Mouse (Mus musculus): Measurements from ENCODE around the gene Dync1li1.
A peak's percentile ranks its signal among the peaks of the same experiment; 100 is the strongest.

The Dync1li1 gene

DNA sequence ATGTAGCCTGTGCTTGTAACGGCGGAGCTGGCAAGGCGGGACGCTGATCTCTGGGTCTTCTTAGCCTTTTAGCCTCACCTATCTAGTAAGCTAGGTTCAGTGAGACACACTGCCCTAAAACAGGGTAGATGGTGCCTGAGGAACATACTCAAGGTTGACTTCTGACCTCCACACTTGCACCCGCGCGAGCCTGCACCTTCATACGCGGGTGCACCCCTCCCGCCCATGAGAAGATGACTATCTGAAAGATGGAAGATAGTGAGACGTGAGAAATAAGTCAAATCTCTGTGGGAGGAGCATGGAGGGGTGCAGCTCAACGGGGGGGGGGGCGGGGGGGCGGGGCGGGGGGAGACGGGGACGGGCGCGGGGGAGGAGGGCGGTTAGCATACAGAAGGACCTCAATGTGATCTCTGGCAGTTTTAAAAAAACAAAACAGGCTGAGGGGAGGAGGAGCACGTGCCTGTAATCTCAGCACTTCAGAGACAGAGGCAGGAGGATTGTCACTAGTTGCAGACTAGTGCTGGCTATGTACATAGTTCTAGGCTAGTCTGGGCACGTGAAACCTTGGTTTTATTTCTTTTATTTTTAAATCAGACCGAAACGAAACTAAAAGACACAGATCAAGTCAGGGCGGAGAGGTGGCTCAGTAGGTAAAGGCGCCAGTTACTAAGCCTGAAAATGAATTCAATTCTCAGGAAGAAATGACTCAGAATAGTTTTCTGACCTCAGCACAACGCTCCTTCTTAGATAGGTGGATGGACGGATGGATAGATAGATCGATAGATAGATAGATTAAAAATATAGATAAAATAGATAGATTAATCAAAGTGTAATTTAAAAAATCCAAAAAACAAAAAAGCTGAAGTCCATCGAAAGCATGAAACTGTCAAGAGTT, 41.6 kb downstream of the Dync1li1 start:
- no peaks in the 10 kb centered on the region; the same call in 1 of the 2 replicates for H3K36me3 ChIP-seq (ENCODE audit: control insufficient read depth, insufficient read depth, low read length, poor library complexity, severe bottlenecking)
- peak; percentile 70 for DNase-seq (ENCODE audit: low read depth, low spot score)

DNA sequence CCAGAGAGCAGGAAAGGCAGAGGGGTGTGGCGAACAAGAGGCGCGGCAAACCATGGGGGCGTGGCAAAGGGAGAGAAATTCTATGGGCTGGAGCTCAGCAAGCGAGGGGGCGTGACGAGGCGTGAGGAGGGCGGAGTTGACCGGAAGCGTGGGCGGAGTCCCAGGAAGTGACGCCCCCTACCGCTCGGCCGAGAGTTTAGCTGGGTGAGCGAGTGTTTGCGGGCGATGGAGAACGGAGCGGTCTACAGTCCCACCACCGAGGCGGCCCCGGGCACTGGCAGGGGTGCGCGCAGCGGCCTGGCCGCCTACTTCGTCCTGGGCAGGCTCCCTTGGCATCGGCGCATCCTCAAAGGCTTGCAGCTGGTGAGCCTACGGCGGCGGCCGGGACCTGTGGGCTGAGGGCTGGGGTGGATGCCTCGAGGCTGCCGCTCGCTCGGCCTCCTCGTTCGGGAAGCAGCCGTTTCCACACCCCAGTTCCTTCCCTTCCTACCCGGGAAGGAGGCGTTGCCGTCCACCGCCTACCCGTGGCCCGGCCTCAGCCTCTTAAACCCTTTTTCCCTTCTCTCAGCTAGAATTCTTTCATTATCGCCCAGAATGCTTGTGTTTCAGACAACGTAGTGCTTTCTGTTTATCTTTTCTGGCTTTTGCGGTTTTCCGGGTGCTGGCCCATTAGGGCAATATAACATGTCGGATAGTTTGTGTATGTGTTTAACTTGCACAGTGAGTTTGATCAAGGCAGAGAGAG, 42.6 kb downstream of the Dync1li1 start, which contains the start of gene Cmtm6:
Gene Cmtm6 (plus strand): TSS at position 106 of the 745 bp plus-strand sequence.
- H3K27me3 ChIP-seq (ENCODE audit: control insufficient read depth, insufficient read depth, low read length, poor library complexity, severe bottlenecking), result no peaks in the 10 kb centered on the region
- no peaks in the 10 kb centered on the region; the same call in 1 of the 2 replicates for H3K36me3 ChIP-seq (ENCODE audit: control insufficient read depth, insufficient read depth, low read length, poor library complexity, severe bottlenecking)
- peak; percentile 99 for DNase-seq (ENCODE audit: low read depth, low spot score)

More for the DNA sequence above, 41.6 kb downstream of the Dync1li1 start:
- no peaks in the 10 kb centered on the region for H3K27me3 ChIP-seq (ENCODE audit: control insufficient read depth, insufficient read depth, low read length, poor library complexity, severe bottlenecking)

DNA sequence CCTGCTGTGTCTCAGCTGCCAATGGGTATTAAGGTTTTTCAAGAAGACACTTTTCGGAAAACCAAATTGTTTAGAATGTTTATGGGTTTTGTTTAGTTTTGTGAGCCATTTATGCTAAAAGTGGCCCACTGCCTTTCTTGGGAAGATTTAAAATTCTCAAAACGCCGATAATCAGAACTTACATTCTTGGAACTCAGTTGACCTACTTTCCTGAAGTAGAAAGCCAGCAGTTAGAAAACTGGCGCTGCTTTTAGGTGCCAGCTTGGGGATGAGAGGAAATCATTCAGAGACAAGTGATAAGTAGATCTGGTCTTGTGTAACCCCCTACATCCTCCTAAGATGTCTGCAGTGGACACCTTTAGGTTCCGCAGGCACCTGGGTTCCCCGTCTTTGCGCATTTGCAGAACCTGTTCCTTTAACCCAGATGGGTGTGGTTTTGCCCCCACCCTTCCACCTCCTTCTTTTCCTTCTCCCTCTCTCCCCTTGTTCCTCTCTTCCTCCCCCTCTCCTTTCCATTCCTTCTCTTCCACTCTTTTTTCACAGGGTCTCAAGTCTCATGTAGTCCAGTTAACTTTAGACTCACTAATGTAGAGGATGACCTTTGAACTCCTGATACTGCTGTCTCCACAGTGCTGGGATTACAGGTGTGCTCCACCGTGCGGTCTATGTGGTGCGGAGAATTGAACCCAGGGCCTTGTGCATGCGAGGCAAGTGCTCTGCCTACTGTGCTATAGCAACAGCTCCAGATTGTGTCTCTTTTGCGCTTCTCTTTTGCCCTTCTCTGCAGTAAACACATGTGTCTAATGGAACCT, 43.5 kb downstream of the Dync1li1 start:
- peaks cover 2% of the 10 kb centered on the region for H3K36me3 ChIP-seq (ENCODE audit: control insufficient read depth, insufficient read depth, low read length, poor library complexity, severe bottlenecking)
- no peaks in the 10 kb centered on the region for H3K27me3 ChIP-seq (ENCODE audit: control insufficient read depth, insufficient read depth, low read length, poor library complexity, severe bottlenecking)
- peak; percentile 63 for DNase-seq (ENCODE audit: low read depth, low spot score)

DNA sequence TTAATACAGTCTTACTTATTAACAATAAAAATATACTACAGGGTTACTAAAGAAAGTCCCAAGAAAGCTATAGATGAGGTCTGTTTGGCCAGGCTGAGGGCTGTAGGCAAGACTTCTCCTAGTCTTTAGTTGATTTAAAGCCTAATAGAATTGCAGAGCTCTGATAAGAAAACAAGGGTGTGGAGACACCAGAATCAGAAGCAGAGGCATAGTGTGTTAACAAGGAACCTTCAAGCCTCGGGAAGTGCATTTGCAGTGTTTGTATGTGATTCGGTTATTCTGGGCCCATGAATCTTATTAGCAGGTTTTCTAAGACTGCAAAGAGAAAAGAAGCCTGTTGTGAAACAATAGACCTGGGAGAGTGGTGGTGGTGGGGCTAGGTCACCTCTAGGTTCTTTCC, 44.6 kb downstream of the Dync1li1 start:
- Histone ChIP-seq H3K27me3 (ENCODE audit: control insufficient read depth, insufficient read depth, low read length, poor library complexity, severe bottlenecking) (no peaks in the 10 kb centered on the region), H3K36me3 (ENCODE audit: control insufficient read depth, insufficient read depth, low read length, poor library complexity, severe bottlenecking) (peaks cover 7% of the 10 kb centered on the region)
- no peak for DNase-seq (ENCODE audit: low read depth, low spot score)

DNA sequence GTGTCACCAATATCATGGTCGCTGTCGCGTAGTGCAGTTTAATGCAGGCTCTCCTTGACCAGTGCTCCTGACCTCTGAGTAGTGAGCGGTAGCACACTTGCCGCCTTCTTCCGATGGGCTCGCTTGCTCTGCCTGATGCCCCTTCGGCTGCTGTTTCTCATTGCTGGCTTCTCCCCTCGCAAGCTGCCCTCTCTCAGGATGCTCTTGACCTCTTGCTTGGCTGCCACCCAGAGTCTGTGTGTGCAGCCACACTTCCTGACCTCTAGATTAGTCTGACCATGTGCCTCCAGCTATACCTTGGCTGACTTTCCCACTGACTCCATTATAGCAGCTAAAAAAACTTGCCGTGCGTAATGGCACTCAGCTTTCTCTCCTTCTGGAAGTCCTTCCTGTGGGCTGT, 47.9 kb downstream of the Dync1li1 start:
- no peak for DNase-seq (ENCODE audit: low read depth, low spot score)
- no peaks in the 10 kb centered on the region for H3K27me3 ChIP-seq (ENCODE audit: control insufficient read depth, insufficient read depth, low read length, poor library complexity, severe bottlenecking)
- peaks cover 16% of the 10 kb centered on the region for H3K36me3 ChIP-seq (ENCODE audit: control insufficient read depth, insufficient read depth, low read length, poor library complexity, severe bottlenecking)

DNA sequence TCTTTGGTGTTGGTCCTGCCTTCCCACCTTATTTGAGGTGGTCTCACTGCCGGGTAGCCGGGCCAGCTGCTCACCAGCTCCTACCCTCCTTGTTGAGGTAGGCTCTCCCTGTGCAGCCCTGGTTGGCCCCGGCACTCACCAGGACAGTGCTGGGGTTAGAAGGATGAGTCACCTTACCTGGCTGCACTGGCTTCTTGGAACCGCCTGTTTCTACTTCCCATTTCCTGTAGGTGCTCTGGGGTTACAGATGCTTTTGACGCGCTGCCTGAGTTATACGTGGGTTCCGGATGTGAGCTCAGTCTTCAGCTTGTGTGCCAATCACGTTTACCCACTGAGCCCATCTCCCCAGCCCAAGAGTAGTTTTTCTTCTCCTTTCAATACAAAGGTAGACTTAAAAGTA, 51.7 kb downstream of the Dync1li1 start:
- peaks cover 20% of the 10 kb centered on the region for H3K36me3 ChIP-seq (ENCODE audit: control insufficient read depth, insufficient read depth, low read length, poor library complexity, severe bottlenecking)
- no peaks in the 10 kb centered on the region for H3K27me3 ChIP-seq (ENCODE audit: control insufficient read depth, insufficient read depth, low read length, poor library complexity, severe bottlenecking)
- DNase-seq (ENCODE audit: low read depth, low spot score), result no peak

DNA sequence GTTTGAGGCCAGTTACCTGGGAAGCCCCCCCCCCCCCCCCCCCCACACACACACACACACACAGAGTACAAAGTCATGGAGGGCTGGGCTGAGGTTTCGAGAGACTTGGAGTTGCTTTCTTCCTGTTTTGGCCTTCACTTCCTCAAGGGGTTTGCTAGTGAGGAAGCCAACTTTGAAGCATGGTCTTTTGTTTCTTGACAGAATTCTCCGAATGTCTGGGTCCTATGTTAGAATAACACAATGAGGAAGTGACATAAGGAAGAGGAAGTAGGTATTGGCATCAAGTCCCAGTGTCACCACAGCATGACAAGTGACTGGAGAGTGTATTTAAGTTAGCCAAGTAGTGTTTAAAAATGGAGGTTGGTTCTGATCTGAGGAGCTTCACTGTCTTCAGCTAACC, 54.1 kb downstream of the Dync1li1 start:
- peak; percentile 93 for DNase-seq (ENCODE audit: low read depth, low spot score)
- peaks cover 19% of the 10 kb centered on the region for H3K36me3 ChIP-seq (ENCODE audit: control insufficient read depth, insufficient read depth, low read length, poor library complexity, severe bottlenecking)
- no peaks in the 10 kb centered on the region for H3K27me3 ChIP-seq (ENCODE audit: control insufficient read depth, insufficient read depth, low read length, poor library complexity, severe bottlenecking)

DNA sequence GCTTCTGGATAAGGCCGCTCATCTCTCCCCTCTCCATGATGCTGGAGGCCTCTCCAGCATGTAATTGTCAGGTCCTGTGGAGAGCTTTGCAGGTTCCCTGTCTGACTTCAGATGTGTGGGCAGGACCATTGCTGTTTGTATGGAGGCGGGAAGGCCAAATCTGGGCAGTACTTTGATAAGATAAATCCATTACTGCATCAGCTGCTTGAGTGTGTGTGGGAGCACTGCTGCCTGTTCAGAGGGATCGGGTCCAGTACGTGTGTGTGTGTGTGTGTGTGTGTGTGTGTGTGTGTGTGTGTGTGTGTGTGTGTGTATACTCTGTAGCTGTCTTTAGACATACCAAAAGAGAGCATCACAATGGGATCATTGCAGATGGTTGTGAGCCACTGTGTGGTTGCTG, 56.6 kb downstream of the Dync1li1 start:
- H3K27me3 ChIP-seq (ENCODE audit: control insufficient read depth, insufficient read depth, low read length, poor library complexity, severe bottlenecking), result no peaks in the 10 kb centered on the region
- no peak for DNase-seq (ENCODE audit: low read depth, low spot score)
- peaks cover 9% of the 10 kb centered on the region for H3K36me3 ChIP-seq (ENCODE audit: control insufficient read depth, insufficient read depth, low read length, poor library complexity, severe bottlenecking)

DNA sequence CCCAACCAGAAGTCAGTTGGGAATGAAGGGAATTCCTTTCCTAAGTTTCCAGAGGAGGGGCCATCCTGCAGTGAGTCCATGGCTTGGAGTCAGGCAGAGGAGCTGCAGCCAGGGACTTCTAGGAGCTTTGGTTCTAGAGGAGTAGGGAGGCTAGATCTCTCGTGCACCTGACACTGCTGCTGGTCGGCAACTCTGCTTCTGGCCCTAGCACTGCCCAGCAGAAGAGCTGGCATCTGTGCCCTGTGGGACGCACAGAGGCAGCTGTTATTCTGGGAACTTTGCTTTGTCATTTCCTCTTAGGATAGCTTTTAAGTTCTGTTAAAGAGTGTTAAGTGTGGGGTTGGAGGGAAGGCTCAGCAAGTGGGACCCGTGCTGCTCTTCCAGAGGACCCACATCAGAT, 57.1 kb downstream of the Dync1li1 start:
- H3K27me3 ChIP-seq (ENCODE audit: control insufficient read depth, insufficient read depth, low read length, poor library complexity, severe bottlenecking), result no peaks in the 10 kb centered on the region
- peaks cover 11% of the 10 kb centered on the region for H3K36me3 ChIP-seq (ENCODE audit: control insufficient read depth, insufficient read depth, low read length, poor library complexity, severe bottlenecking)
- DNase-seq (ENCODE audit: low read depth, low spot score), result no peak

DNA sequence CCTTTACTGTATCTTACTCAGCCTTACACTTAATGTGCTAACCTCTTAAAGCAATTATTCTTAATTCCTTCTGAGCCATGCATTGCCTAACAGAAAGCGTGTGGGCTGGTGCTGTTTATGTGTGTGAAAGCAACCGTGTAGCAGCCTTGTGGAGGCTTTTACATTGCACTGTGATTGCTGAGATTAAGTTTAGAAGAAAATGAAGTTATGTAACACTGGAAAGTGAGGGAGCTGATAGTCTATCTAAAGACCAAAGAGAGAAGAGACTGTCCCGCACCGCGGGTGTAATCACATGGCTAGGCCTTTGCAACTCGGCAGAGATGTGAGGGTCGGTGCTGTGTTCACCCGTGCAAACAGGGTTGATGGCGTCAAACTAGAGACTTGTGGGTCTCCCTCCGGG, 58.4 kb downstream of the Dync1li1 start:
- Histone ChIP-seq H3K27me3 (ENCODE audit: control insufficient read depth, insufficient read depth, low read length, poor library complexity, severe bottlenecking) (no peaks in the 10 kb centered on the region), H3K36me3 (ENCODE audit: control insufficient read depth, insufficient read depth, low read length, poor library complexity, severe bottlenecking) (peaks cover 8% of the 10 kb centered on the region)
- no peak for DNase-seq (ENCODE audit: low read depth, low spot score)

DNA sequence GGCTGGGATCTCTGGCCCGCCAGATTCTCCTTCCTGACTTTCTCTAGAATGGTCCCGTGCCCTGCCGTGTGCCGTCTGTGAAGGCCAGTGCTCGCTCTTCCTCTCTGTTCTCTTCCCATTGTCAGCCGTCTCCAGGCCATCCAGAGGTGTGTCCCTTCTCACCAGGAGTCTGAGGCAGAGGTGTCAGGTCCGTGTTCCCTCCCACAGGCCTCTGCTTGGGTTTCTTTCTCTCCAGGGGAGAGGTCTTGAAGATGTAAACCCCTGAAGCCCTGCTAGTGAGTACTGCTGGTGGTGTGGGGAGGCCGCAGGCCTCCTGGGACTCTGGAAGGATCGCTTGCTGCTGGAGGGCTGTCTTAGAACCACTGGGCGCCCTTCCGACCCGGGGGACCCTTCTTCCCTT, 58.9 kb downstream of the Dync1li1 start:
- DNase-seq (ENCODE audit: low read depth, low spot score), result no peak

DNA sequence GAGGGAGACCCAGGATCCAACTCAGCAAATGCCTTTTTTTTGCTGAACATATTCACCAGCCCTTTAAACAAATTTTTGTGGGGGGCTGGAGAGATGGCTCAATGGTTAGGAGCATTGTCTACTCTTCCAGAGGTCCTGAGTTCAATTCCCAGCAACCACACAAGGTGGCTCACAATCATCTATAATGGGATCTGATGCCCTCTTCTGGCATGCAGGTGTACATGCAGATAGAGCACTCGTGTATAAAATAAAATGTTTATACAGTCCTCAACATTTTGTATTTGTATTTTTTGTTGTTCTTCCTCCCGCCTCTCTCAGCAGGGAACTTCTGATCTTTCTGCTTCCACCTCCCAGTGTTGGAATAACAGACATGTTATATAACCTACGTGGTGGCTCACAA, 63.0 kb downstream of the Dync1li1 start:
- Histone ChIP-seq H3K36me3 (ENCODE audit: control insufficient read depth, insufficient read depth, low read length, poor library complexity, severe bottlenecking) (peaks cover 2% of the 10 kb centered on the region; the same call in 1 of the 2 replicates), H3K27me3 (ENCODE audit: control insufficient read depth, insufficient read depth, low read length, poor library complexity, severe bottlenecking) (no peaks in the 10 kb centered on the region)
- DNase-seq (ENCODE audit: low read depth, low spot score), result no peak

More for the DNA sequence above, 58.9 kb downstream of the Dync1li1 start:
- Histone ChIP-seq H3K27me3 (ENCODE audit: control insufficient read depth, insufficient read depth, low read length, poor library complexity, severe bottlenecking) (no peaks in the 10 kb centered on the region), H3K36me3 (ENCODE audit: control insufficient read depth, insufficient read depth, low read length, poor library complexity, severe bottlenecking) (peaks cover 8% of the 10 kb centered on the region)

DNA sequence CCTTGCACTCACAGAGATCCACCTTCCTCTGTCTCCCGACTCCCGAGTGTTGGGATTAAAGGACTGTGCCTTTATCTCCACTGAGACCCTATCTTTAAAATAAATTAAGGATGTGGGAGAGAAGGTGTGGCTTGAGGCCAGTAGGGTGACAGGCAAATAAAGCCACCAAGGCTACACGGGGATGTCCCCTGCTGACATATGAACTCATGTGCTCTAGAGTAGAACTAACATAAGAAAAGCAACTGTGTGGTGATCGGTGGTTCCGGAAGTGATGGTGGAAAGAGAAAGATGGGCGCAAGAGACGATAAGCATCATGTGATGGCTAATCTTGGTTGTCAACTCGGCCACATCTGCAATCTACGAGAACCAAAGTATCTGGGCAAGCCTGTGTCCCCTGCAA, 63.7 kb downstream of the Dync1li1 start:
- H3K27me3 ChIP-seq (ENCODE audit: control insufficient read depth, insufficient read depth, low read length, poor library complexity, severe bottlenecking), result no peaks in the 10 kb centered on the region
- H3K36me3 ChIP-seq (ENCODE audit: control insufficient read depth, insufficient read depth, low read length, poor library complexity, severe bottlenecking), result peaks cover 6% of the 10 kb centered on the region; the same call in 1 of the 2 replicates
- DNase-seq (ENCODE audit: low read depth, low spot score), result peak; percentile 90

DNA sequence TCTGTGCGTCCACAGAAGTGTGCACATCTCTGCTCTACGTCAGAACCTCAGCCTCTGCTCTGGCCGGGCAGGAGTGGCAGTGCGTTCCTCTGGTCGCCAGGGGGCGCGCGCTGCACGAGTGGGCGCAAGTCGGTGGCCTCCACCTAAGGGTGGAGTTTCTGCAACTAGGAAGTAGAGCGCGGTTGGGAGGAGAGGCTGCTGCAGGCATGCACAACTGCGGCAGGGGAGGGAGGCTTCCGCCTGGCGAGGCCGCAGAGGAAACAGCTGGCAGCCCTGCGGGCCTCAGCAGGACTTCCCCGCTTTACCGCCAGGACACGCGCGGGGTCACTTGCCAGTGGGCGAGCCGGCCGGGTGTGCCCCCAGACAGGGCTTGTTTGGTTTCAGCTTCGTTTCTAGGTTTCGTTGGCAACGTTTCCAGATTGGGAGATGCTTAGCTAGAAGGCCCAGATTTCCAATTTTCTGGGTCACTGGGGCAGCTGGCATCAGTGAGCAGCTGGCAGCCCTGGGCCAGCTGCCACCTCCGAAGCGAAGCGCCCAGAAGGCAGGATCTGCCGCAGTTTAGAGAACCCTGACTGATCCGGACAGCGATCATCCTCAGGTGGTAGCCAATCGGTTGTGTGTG, 64.4 kb downstream of the Dync1li1 start:
- peak; percentile 98 for DNase-seq (ENCODE audit: low read depth, low spot score)
- no peaks in the 10 kb centered on the region for H3K27me3 ChIP-seq (ENCODE audit: control insufficient read depth, insufficient read depth, low read length, poor library complexity, severe bottlenecking)
- H3K36me3 ChIP-seq (ENCODE audit: control insufficient read depth, insufficient read depth, low read length, poor library complexity, severe bottlenecking), result peaks cover 6% of the 10 kb centered on the region; the same call in 1 of the 2 replicates
